Mouse (Mus musculus): ENCODE results near the gene Man1c1. TPM values are rescaled to one million over a fixed set of nuclear protein-coding genes. Genes with fewer than 3 reads are reported as not detected.

Man1c1 gene
- total and polyA plus RNA-seq, 2 experiments from 2014 or later = 2.4 to 9.9 TPM

DNA sequence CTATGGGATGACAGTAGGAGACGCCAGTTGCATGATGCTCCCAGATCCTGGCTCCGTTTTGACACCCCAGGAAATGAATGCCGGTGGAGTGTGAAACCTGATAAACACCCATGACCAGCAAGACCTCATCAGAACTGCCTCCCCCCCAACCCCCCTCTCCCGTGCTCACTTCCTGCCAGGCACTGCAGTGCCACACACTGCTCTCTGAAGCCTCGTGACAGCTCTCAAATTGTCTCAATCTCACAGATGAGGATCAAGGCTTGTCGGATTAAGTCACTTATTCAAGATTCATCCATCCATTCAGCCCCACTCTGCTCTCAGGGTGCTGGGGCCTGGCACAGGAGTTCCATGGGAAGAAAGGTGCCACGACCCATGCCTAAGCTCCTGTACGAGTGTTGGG lies 102.7 kb downstream of the Man1c1 start:
- Histone ChIP-seq H3K4me1 (ENCODE audit: insufficient read depth) (peaks cover 9% of the 10 kb centered on the region; the same call in 1 of the 2 replicates), H3K4me3 (ENCODE audit: low read depth, low read length) (no peak overlapping the region), H3K9ac (no peak overlapping the region), H3K4me2 (ENCODE audit: low read depth) (no peak overlapping the region), H3K9me3 (ENCODE audit: low read length) (no peaks in the 10 kb centered on the region), H3K36me3 (ENCODE audit: insufficient read depth) (no peaks in the 10 kb centered on the region), H3K27me3 (ENCODE audit: insufficient read depth, low read length) (no peaks in the 10 kb centered on the region), H3K27ac (ENCODE audit: low read depth, low read length) (no peak overlapping the region)
- no peak for TF ChIP-seq CTCF (IDR thresholded peaks at IDR 0.05; ENCODE audit: low read depth)
- WGBS = 55% methylated on average over 8 of the region's 8 CpGs
- ATAC-seq = no peak
- no peak for DNase-seq

DNA sequence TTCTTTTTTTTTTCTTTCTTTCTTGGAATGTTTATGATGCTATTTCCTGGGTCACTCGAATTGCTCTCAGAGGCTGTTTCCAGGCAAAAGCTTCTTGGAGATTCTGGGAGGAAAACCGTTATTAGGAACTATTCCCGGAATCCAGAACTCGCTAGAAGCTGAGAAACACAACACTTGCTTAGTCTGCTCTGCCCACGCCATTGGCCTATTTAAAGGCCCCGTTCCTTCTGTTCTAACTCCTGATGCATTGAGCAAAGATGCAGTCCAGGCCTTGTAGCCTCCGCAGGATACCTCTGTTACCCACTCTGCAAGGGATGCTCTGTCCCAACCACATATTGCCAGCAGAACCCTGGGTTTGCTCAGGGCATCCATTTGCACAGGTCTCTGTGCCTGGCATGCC lies 103.3 kb downstream of the Man1c1 start:
- no peak for TF ChIP-seq CTCF (IDR thresholded peaks at IDR 0.05; ENCODE audit: low read depth)
- Histone ChIP-seq H3K4me2 (ENCODE audit: low read depth) (no peak overlapping the region), H3K27me3 (ENCODE audit: insufficient read depth, low read length) (no peaks in the 10 kb centered on the region), H3K9me3 (ENCODE audit: low read length) (no peaks in the 10 kb centered on the region), H3K9ac (no peak overlapping the region), H3K36me3 (ENCODE audit: insufficient read depth) (no peaks in the 10 kb centered on the region), H3K4me3 (ENCODE audit: low read depth, low read length) (no peak overlapping the region), H3K4me1 (ENCODE audit: insufficient read depth) (0 out of 2 replicates have a peak, but pooled peaks cover 3% of the 10 kb centered on the region), H3K27ac (ENCODE audit: low read depth, low read length) (no peak overlapping the region)
- ATAC-seq = no peak
- no peak for DNase-seq
- 65% methylated on average over 7 of the region's 7 CpGs for WGBS

DNA sequence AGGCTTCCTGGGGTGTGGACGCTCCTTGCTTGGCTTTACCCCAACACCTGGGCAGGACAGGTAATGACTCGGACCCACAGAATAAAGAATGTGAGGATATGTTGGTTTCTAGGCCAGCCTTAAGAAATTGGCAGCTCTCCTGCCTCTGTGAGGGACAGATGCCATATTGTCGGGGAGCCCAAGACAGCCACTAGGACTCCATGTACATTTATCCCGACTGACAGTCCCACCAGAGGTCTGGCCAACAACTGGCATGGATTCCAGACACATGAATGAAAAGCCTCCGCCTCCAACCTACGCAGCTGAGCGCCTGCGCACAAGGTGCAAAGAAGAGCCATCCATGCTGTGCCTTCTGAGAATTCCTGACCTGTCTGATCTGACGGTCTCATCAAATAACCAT lies 104.0 kb downstream of the Man1c1 start:
- no peak for ATAC-seq
- TF ChIP-seq CTCF (IDR thresholded peaks at IDR 0.05; ENCODE audit: low read depth) = no peak
- H3K4me3 ChIP-seq (ENCODE audit: low read depth, low read length) = no peak overlapping the region
- no peak overlapping the region for H3K27ac ChIP-seq (ENCODE audit: low read depth, low read length)
- DNase-seq = no peak
- no peaks in the 10 kb centered on the region for H3K27me3 ChIP-seq (ENCODE audit: insufficient read depth, low read length)
- H3K9me3 ChIP-seq (ENCODE audit: low read length) = no peaks in the 10 kb centered on the region
- 0 out of 2 replicates have a peak, but pooled peaks cover 2% of the 10 kb centered on the region for H3K4me1 ChIP-seq (ENCODE audit: insufficient read depth)
- no peak overlapping the region for H3K4me2 ChIP-seq (ENCODE audit: low read depth)
- no peaks in the 10 kb centered on the region for H3K36me3 ChIP-seq (ENCODE audit: insufficient read depth)
- 76% methylated on average over 9 of the region's 9 CpGs for WGBS
- H3K9ac ChIP-seq = no peak overlapping the region

DNA sequence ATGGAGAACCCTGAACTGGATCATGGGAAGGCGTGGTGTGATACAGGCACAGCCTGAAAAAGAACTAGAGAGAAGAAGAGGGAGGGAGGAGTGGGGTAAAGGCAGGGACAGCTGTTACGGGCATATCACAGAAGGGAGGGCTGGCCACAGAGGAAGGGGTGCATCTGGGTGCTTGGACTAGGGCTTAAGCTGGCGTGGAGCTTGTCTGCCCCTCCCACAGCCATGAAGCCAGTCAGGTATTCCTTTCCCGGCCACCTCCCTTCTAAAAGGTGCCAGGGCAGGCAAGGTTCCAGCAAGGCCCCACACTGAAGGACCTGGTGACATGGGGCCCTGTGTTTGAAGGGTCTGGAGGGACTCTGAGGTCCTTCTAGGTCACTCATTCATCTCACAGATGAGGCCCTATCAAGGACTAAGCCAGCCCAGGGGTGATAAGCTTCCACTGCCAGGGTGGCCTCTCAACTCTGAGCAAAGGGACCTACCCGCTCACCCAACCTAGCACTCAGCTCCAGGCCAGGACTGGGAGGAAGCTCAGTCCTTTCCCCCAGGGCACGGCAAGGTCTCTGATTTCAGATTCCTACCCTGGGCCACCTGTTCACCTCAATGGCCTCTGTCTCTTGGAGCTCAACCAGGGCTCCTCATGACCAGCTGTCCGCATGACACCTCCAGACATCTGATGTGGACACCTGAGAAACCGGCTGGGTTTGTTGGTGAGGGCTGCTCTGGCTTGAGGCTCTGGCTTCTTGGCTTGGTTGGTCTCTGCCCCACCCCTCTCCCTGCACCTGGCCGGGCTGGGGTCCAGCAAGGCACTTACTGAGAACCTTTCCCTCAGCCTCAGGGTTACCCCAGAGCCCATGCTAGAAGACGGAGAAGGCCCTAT lies 107.0 kb downstream of the Man1c1 start:
- no peak for ATAC-seq
- 87% methylated on average over 10 of the region's 10 CpGs for WGBS
- Histone ChIP-seq H3K4me1 (ENCODE audit: insufficient read depth) (peaks cover 5% of the 10 kb centered on the region), H3K27ac (ENCODE audit: low read depth, low read length) (no peak overlapping the region), H3K4me3 (ENCODE audit: low read depth, low read length) (no peak overlapping the region), H3K9me3 (ENCODE audit: low read length) (no peaks in the 10 kb centered on the region), H3K4me2 (ENCODE audit: low read depth) (no peak overlapping the region), H3K36me3 (ENCODE audit: insufficient read depth) (no peaks in the 10 kb centered on the region), H3K27me3 (ENCODE audit: insufficient read depth, low read length) (no peaks in the 10 kb centered on the region), H3K9ac (no peak overlapping the region)
- DNase-seq = no peak
- TF ChIP-seq CTCF (IDR thresholded peaks at IDR 0.05; ENCODE audit: low read depth) = no peak

DNA sequence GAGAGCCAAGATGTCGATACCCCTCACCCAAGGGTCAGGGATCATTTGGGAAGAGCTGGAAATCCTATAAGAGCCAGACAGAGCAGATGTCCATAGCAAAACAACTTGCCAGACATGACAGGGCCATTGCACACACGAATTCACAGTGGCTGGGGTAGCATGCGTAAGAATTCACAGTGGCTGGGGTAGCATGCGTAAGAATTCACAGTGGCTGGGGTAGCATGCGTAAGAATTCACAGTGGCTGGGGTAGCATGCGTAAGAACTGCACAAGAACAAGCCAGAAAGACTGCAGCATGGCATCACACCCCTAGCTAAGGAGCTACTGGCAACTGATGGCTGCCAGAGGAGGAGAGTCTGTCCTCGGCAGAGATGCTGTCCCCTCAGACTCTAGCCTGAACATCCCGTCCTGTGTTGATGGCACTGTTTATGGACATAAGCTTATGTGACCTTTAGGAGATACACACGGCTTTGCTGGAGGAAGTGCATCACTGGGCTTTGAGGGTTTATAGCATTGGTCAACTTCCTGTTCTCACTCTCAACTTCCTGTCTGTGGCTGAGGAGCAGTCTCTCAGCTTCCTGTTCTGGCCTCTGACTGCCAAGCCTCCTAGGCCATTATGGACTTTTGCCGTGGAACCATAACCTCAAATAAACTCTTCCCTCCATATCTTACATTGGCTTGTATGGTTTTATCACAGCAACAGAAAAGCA lies 109.2 kb downstream of the Man1c1 start:
- WGBS = 81% methylated on average over 10 of the region's 10 CpGs
- H3K4me2 ChIP-seq (ENCODE audit: low read depth) = no peak overlapping the region
- H3K4me1 ChIP-seq (ENCODE audit: insufficient read depth) = peaks cover 13% of the 10 kb centered on the region
- DNase-seq = no peak
- H3K36me3 ChIP-seq (ENCODE audit: insufficient read depth) = no peaks in the 10 kb centered on the region
- TF ChIP-seq CTCF (IDR thresholded peaks at IDR 0.05; ENCODE audit: low read depth) = no peak
- ATAC-seq = no peak
- H3K27ac ChIP-seq (ENCODE audit: low read depth, low read length) = no peak overlapping the region
- no peaks in the 10 kb centered on the region for H3K9me3 ChIP-seq (ENCODE audit: low read length)
- no peak overlapping the region for H3K9ac ChIP-seq
- no peaks in the 10 kb centered on the region for H3K27me3 ChIP-seq (ENCODE audit: insufficient read depth, low read length)
- no peak overlapping the region for H3K4me3 ChIP-seq (ENCODE audit: low read depth, low read length)

DNA sequence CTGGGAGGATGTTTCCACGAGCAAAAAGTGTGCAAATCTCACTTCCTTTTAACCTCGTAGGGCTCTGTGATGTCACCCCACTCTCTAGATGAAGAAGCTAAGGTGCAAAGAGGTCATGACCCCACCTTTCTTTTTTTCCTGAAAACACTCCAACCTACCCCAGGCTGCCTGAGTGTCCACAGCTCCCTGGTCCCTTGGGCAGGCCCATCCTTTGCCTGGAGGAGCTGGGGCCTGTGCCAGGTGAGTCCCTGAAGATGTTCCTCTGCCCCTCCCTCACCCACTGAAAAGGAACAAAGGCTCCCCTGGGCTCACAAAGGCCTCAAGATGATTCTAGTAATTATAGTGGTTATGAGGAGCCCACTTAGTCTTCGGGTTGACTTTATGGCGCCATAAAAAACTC lies 111.6 kb downstream of the Man1c1 start:
- no peak overlapping the region for H3K27ac ChIP-seq (ENCODE audit: low read depth, low read length)
- 75% methylated on average over 4 of the region's 4 CpGs for WGBS

More for the DNA sequence above, 111.6 kb downstream of the Man1c1 start:
- H3K36me3 ChIP-seq (ENCODE audit: insufficient read depth) = no peaks in the 10 kb centered on the region
- no peaks in the 10 kb centered on the region for H3K9me3 ChIP-seq (ENCODE audit: low read length)
- H3K4me2 ChIP-seq (ENCODE audit: low read depth) = no peak overlapping the region
- no peak for TF ChIP-seq CTCF (IDR thresholded peaks at IDR 0.05; ENCODE audit: low read depth)
- peaks cover 13% of the 10 kb centered on the region for H3K4me1 ChIP-seq (ENCODE audit: insufficient read depth)
- no peak overlapping the region for H3K4me3 ChIP-seq (ENCODE audit: low read depth, low read length)
- no peak overlapping the region for H3K9ac ChIP-seq
- ATAC-seq (no peak), DNase-seq (no peak)
- H3K27me3 ChIP-seq (ENCODE audit: insufficient read depth, low read length) = no peaks in the 10 kb centered on the region

All from forebrain, postnatal 0 days (tissue).